Mouse (Mus musculus): Measurements from ENCODE around the gene Ctdspl. TPM values are rescaled to one million over a fixed set of nuclear protein-coding genes. Genes with fewer than 3 reads are reported as not detected.

Gene Ctdspl
- polyA plus RNA-seq, 1 experiment from 2014 or later: 13.6 TPM

- ATAC-seq (ENCODE audit: insufficient number of reproducible peaks, low FRiP score, low TSS enrichment, low read depth): no peak; the same call in 1 of the 2 replicates
- Histone ChIP-seq H3K4me1 (ENCODE audit: control insufficient read depth, insufficient read depth, low read length) (peaks cover 28% of the 10 kb centered on the region), H3K4me3 (ENCODE audit: low read depth, low read length) (peak overlapping the region; percentile 73), H3K9ac (ENCODE audit: low read length) (peak overlapping the region; percentile 58), H3K9me3 (ENCODE audit: control insufficient read depth, low read length) (no peaks in the 10 kb centered on the region), H3K27me3 (ENCODE audit: control insufficient read depth, insufficient read depth, low read length) (no peaks in the 10 kb centered on the region), H3K36me3 (ENCODE audit: control insufficient read depth, insufficient read depth, low read length) (no peaks in the 10 kb centered on the region), H3K4me2 (ENCODE audit: low read depth, severe bottlenecking) (peak overlapping the region; percentile 95), H3K27ac (replicated peaks; ENCODE audit: low read depth, low read length) (no peak overlapping the region; the same call in 1 of the 2 replicates)
- DNase-seq (ENCODE audit: low spot score): no peak
- WGBS: 9% methylated on average over 16 of the region's 16 CpGs
These were observed 1.6 kb upstream of the Ctdspl start for GRCm38 (mm10) chr9:118924554-118925085.

- Histone ChIP-seq H3K4me2 (ENCODE audit: low read depth, severe bottlenecking) (peak overlapping the region; percentile 95), H3K27me3 (ENCODE audit: control insufficient read depth, insufficient read depth, low read length) (no peaks in the 10 kb centered on the region), H3K27ac (replicated peaks; ENCODE audit: low read depth, low read length) (peak overlapping the region; percentile 49), H3K9me3 (ENCODE audit: control insufficient read depth, low read length) (no peaks in the 10 kb centered on the region), H3K9ac (ENCODE audit: low read length) (peak overlapping the region; percentile 84), H3K4me1 (ENCODE audit: control insufficient read depth, insufficient read depth, low read length) (peaks cover 29% of the 10 kb centered on the region), H3K4me3 (ENCODE audit: low read depth, low read length) (peak overlapping the region; percentile 73), H3K36me3 (ENCODE audit: control insufficient read depth, insufficient read depth, low read length) (no peaks in the 10 kb centered on the region)
- peak; percentile 84 for ATAC-seq (ENCODE audit: insufficient number of reproducible peaks, low FRiP score, low TSS enrichment, low read depth)
- WGBS: under 1% methylated on average over 52 of the region's 53 CpGs
- peak; percentile 97 for DNase-seq (ENCODE audit: low spot score)
These were observed 755 bp upstream of the Ctdspl start for GRCm38 (mm10) chr9:118925286-118926110.

DNA sequence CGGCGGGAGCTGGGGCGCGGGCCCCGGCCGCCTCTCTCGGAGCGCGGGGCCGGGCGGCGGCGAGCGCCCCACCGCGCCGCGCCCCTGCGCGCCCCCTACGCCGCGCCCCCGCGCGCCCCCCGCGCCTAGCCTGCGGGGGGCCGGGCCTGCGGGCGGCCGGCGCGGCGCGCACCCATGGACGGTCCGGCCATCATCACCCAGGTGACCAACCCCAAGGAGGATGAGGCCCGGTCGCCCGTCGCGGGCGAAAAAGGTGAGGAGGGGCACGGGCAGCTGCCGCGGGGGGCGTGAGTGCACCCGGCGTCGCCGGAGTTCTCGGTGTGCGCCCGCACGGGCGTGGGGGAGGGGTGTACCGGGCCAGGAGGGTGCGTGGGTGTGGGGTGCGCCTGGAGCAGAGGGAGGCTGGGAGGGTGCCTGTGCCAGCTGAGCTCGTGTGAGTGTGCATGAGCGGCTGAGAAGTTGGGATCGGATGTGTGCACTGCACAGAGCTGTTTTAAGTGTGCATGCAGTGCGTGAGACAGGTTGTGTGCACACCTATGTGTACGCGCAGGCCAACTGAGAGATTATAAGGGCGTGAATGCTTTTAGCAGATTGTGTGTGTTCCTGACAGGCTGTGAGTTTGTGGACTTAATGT is 552 bp downstream of the Ctdspl start:
- H3K4me3 ChIP-seq (ENCODE audit: low read depth, low read length): peak overlapping the region; percentile 73
- peak overlapping the region; percentile 84 for H3K9ac ChIP-seq (ENCODE audit: low read length)
- DNase-seq (ENCODE audit: low spot score) (peak; percentile 49), ATAC-seq (ENCODE audit: insufficient number of reproducible peaks, low FRiP score, low TSS enrichment, low read depth) (no peak)
- WGBS: 6% methylated on average over 30 of the region's 68 CpGs
- peaks cover 29% of the 10 kb centered on the region for H3K4me1 ChIP-seq (ENCODE audit: control insufficient read depth, insufficient read depth, low read length)
- peak overlapping the region; percentile 95 for H3K4me2 ChIP-seq (ENCODE audit: low read depth, severe bottlenecking)
- H3K9me3 ChIP-seq (ENCODE audit: control insufficient read depth, low read length): no peaks in the 10 kb centered on the region
- H3K27ac ChIP-seq (replicated peaks; ENCODE audit: low read depth, low read length): peak overlapping the region; percentile 49; the same call in 1 of the 2 replicates
- H3K36me3 ChIP-seq (ENCODE audit: control insufficient read depth, insufficient read depth, low read length): no peaks in the 10 kb centered on the region
- H3K27me3 ChIP-seq (ENCODE audit: control insufficient read depth, insufficient read depth, low read length): no peaks in the 10 kb centered on the region

GRCm38 (mm10) chr9:118927501-118927900 is 1.2 kb downstream of the Ctdspl start:
- peaks cover 29% of the 10 kb centered on the region for H3K4me1 ChIP-seq (ENCODE audit: control insufficient read depth, insufficient read depth, low read length)
- DNase-seq (ENCODE audit: low spot score): no peak
- 45% methylated on average over 8 of the region's 8 CpGs for WGBS
- H3K4me3 ChIP-seq (ENCODE audit: low read depth, low read length): peak overlapping the region; percentile 73
- H3K4me2 ChIP-seq (ENCODE audit: low read depth, severe bottlenecking): peak overlapping the region; percentile 95
- no peak overlapping the region for H3K27ac ChIP-seq (replicated peaks; ENCODE audit: low read depth, low read length)
- H3K9me3 ChIP-seq (ENCODE audit: control insufficient read depth, low read length): no peaks in the 10 kb centered on the region
- no peak for ATAC-seq (ENCODE audit: insufficient number of reproducible peaks, low FRiP score, low TSS enrichment, low read depth)
- no peaks in the 10 kb centered on the region for H3K27me3 ChIP-seq (ENCODE audit: control insufficient read depth, insufficient read depth, low read length)
- H3K9ac ChIP-seq (ENCODE audit: low read length): no peak overlapping the region; the same call in 1 of the 2 replicates
- no peaks in the 10 kb centered on the region for H3K36me3 ChIP-seq (ENCODE audit: control insufficient read depth, insufficient read depth, low read length)

DNA sequence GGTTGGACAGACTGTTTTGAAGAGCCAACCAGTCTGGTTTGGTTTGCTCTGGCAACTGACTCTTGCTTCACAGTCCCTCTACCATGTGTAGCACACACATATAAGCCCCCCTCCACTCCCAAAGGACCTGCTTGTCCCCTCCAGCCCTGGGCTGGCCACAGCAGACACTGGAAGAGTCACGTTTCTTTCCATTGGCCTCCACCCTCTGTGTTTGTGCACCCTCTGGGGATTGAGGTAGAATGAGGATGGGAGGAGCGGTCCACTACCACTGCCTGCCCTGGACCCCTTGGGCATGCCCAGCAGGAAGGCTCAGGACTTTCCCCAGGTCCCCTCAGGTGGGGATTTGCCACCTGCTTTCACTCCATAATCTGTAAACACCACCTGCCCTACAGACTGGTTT is 1.8 kb downstream of the Ctdspl start:
- Histone ChIP-seq H3K9me3 (ENCODE audit: control insufficient read depth, low read length) (no peaks in the 10 kb centered on the region), H3K27me3 (ENCODE audit: control insufficient read depth, insufficient read depth, low read length) (no peaks in the 10 kb centered on the region), H3K27ac (replicated peaks; ENCODE audit: low read depth, low read length) (no peak overlapping the region), H3K4me2 (ENCODE audit: low read depth, severe bottlenecking) (peak overlapping the region; percentile 95), H3K36me3 (ENCODE audit: control insufficient read depth, insufficient read depth, low read length) (no peaks in the 10 kb centered on the region), H3K4me1 (ENCODE audit: control insufficient read depth, insufficient read depth, low read length) (peaks cover 29% of the 10 kb centered on the region), H3K4me3 (ENCODE audit: low read depth, low read length) (peak overlapping the region; percentile 73; the same call in 1 of the 2 replicates), H3K9ac (ENCODE audit: low read length) (no peak overlapping the region)
- DNase-seq (ENCODE audit: low spot score) (no peak), ATAC-seq (ENCODE audit: insufficient number of reproducible peaks, low FRiP score, low TSS enrichment, low read depth) (no peak)
- WGBS: 51% methylated on average over 2 of the region's 2 CpGs

DNA sequence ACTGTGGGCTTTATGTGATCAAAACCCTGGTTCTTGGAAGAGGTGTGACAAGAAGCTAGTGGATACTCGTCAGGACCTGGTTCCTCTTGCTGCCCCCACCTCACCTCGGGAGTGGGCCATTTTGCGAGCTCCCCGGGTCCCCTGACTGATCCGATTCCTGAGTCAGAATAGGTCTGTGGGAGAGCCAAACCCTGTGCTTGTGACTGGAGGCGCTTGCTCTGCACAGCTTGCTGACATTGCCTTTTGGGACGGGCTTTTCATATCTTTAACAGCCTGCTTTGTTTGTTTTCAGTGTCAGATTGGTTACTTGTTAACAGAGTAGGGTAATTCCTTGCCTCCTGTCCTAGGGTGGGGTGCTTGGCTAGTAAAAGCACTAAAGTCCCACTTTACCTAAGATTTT is 2.4 kb downstream of the Ctdspl start:
- no peaks in the 10 kb centered on the region for H3K9me3 ChIP-seq (ENCODE audit: control insufficient read depth, low read length)
- H3K4me2 ChIP-seq (ENCODE audit: low read depth, severe bottlenecking): no peak overlapping the region
- H3K27ac ChIP-seq (replicated peaks; ENCODE audit: low read depth, low read length): no peak overlapping the region
- no peak overlapping the region for H3K4me3 ChIP-seq (ENCODE audit: low read depth, low read length)
- DNase-seq (ENCODE audit: low spot score) (no peak), ATAC-seq (ENCODE audit: insufficient number of reproducible peaks, low FRiP score, low TSS enrichment, low read depth) (no peak)
- WGBS: 33% methylated on average over 7 of the region's 7 CpGs
- H3K27me3 ChIP-seq (ENCODE audit: control insufficient read depth, insufficient read depth, low read length): no peaks in the 10 kb centered on the region
- no peaks in the 10 kb centered on the region for H3K36me3 ChIP-seq (ENCODE audit: control insufficient read depth, insufficient read depth, low read length)
- H3K4me1 ChIP-seq (ENCODE audit: control insufficient read depth, insufficient read depth, low read length): peaks cover 29% of the 10 kb centered on the region
- no peak overlapping the region for H3K9ac ChIP-seq (ENCODE audit: low read length)

GRCm38 (mm10) chr9:118930611-118931010 is 4.4 kb downstream of the Ctdspl start:
- no peak overlapping the region for H3K9ac ChIP-seq (ENCODE audit: low read length)
- ATAC-seq (ENCODE audit: insufficient number of reproducible peaks, low FRiP score, low TSS enrichment, low read depth): no peak
- H3K4me3 ChIP-seq (ENCODE audit: low read depth, low read length): no peak overlapping the region
- H3K9me3 ChIP-seq (ENCODE audit: control insufficient read depth, low read length): no peaks in the 10 kb centered on the region
- no peaks in the 10 kb centered on the region for H3K36me3 ChIP-seq (ENCODE audit: control insufficient read depth, insufficient read depth, low read length)
- no peak overlapping the region for H3K4me2 ChIP-seq (ENCODE audit: low read depth, severe bottlenecking)
- 79% methylated on average over 9 of the region's 9 CpGs for WGBS
- H3K27me3 ChIP-seq (ENCODE audit: control insufficient read depth, insufficient read depth, low read length): no peaks in the 10 kb centered on the region
- H3K27ac ChIP-seq (replicated peaks; ENCODE audit: low read depth, low read length): no peak overlapping the region
- no peak for DNase-seq (ENCODE audit: low spot score)
- peaks cover 25% of the 10 kb centered on the region for H3K4me1 ChIP-seq (ENCODE audit: control insufficient read depth, insufficient read depth, low read length)

DNA sequence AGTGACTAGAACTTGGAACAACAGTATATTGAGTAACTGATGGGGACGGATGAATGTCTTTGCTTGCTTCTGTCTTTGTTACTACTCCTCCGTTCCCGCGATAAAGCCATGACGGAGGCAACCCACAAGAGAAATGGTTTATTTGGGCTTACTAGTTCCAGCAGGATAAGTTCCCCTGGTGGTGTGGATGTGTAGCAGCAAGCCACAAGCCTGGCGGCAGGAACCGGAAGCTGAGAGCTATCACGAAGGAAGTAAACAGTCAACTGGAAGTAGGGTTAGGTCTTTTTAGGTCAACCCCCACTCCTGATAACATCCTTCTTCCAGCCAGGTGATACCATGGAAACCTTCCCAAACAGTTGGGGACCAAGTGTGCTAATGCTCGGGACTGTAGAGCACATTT is 7.5 kb downstream of the Ctdspl start:
- H3K4me3 ChIP-seq (ENCODE audit: low read depth, low read length): no peak overlapping the region
- H3K9ac ChIP-seq (ENCODE audit: low read length): no peak overlapping the region
- H3K4me1 ChIP-seq (ENCODE audit: control insufficient read depth, insufficient read depth, low read length): peaks cover 14% of the 10 kb centered on the region
- H3K4me2 ChIP-seq (ENCODE audit: low read depth, severe bottlenecking): no peak overlapping the region
- H3K27me3 ChIP-seq (ENCODE audit: control insufficient read depth, insufficient read depth, low read length): no peaks in the 10 kb centered on the region
- no peak overlapping the region for H3K27ac ChIP-seq (replicated peaks; ENCODE audit: low read depth, low read length)
- ATAC-seq (ENCODE audit: insufficient number of reproducible peaks, low FRiP score, low TSS enrichment, low read depth): no peak
- no peak for DNase-seq (ENCODE audit: low spot score)
- 93% methylated on average over 9 of the region's 9 CpGs for WGBS
- no peaks in the 10 kb centered on the region for H3K36me3 ChIP-seq (ENCODE audit: control insufficient read depth, insufficient read depth, low read length)
- H3K9me3 ChIP-seq (ENCODE audit: control insufficient read depth, low read length): no peaks in the 10 kb centered on the region

All from limb, embryonic 11.5 days (tissue).